Mouse (Mus musculus) hindbrain, postnatal 0 days (tissue): ENCODE data around the gene Tle3. TPM values are rescaled to one million over a fixed set of nuclear protein-coding genes. Genes with fewer than 3 reads are reported as not detected.
A peak's percentile ranks its signal among the peaks of the same experiment; 100 is the strongest.

ENCODE experiments used
- ATAC-seq: fragments of 200-750 bp; cut with Nextera tagmentation; 2 replicates; pipeline ENCODE4 v1.8.0; 2017; ENCODE audit warnings: mild to moderate bottlenecking, moderate TSS enrichment, moderate library complexity
- DNase-seq: peaks from one replicate; pipeline ENCODE4 v3.0.0-alpha.2; 2015; ENCODE audit warnings: low spot score
- H3K27ac ChIP-seq: fragments of 300-500 bp; sonication (generic); 2 replicates; pipeline ENCODE4 v1.5.1; 2014; ENCODE audit warnings: mild to moderate bottlenecking
- H3K27me3 ChIP-seq: fragments of 300-500 bp; sonication (generic); 2 replicates; pipeline ENCODE4 v1.6.1; 2014; ENCODE audit warnings: low read length, mixed read lengths; ENCODE audit not compliant: insufficient read depth
- H3K36me3 ChIP-seq: fragments of 300-500 bp; sonication (generic); 2 replicates; pipeline ENCODE4 v1.6.1; 2014; ENCODE audit warnings: low read length, mixed read lengths; ENCODE audit not compliant: insufficient read depth
- H3K4me1 ChIP-seq: fragments of 300-500 bp; sonication (generic); 2 replicates; pipeline ENCODE4 v1.6.1; 2014; ENCODE audit warnings: antibody characterized with exemption, low read length, mixed read lengths; ENCODE audit not compliant: insufficient read depth
- H3K4me2 ChIP-seq: fragments of 300-500 bp; sonication (generic); 2 replicates; pipeline ENCODE4 v1.6.1; 2014; ENCODE audit warnings: low read depth, mild to moderate bottlenecking, low read length, moderate library complexity, mixed read lengths
- H3K4me3 ChIP-seq: fragments of 300-500 bp; sonication (generic); 2 replicates; pipeline ENCODE4 v1.5.1; 2014; ENCODE audit warnings: low read length
- H3K9ac ChIP-seq: fragments of 300-500 bp; sonication (generic); replicated peaks from 2 replicates; pipeline ENCODE4 v1.6.1; 2014; ENCODE audit warnings: mild to moderate bottlenecking, low read length, moderate library complexity, mixed read lengths
- H3K9me3 ChIP-seq: fragments of 300-500 bp; sonication (generic); 2 replicates; pipeline ENCODE4 v1.6.1; 2016; ENCODE audit warnings: low read length, mixed read lengths
- CTCF ChIP-seq: IDR thresholded peaks from 2 replicates; pipeline ENCODE4 v1.5.1; 2016; ENCODE audit warnings: antibody characterized with exemption, control low read depth, low read depth
- WGBS: fragments of 180-500 bp; shearing (Covaris S2); extraction: QIAGEN DNeasy Blood & Tissue Kit; methylation state at CpG from one replicate; pipeline ENCODE4 v1.1.7; 2014; 5-methylcytosine and 5-hydroxymethylcytosine counted together
- polyA plus RNA-seq: library from polyadenylated mRNA; unstranded; fragments of >200 nt; fragmentation: Nextera tagmentation; extraction: Ambion mirVana; gene quantifications from 2 replicates; pipeline ENCODE4 v1.2.1, GENCODE M21; 2015
- total RNA-seq: library from RNA; depleted of rRNA; stranded (reverse); fragments of >200 nt; gene quantifications from 2 replicates; pipeline ENCODE4 v1.2.3, GENCODE M21; 2014

The Tle3 gene
- total and polyA plus RNA-seq, 2 experiments from 2014 or later = 17.7 to 81.3 TPM

GRCm38 (mm10) chr9:61439092-61439491 lies 66.9 kb downstream of the Tle3 start:
- Histone ChIP-seq H3K4me3 (no peak overlapping the region), H3K36me3 (no peaks in the 10 kb centered on the region), H3K27ac (no peak overlapping the region), H3K4me2 (no peak overlapping the region), H3K9me3 (no peaks in the 10 kb centered on the region), H3K9ac (no peak overlapping the region), H3K27me3 (no peaks in the 10 kb centered on the region), H3K4me1 (0 out of 2 replicates have a peak, but pooled peaks cover 7% of the 10 kb centered on the region)
- peak; percentile 61 for DNase-seq
- 55% methylated on average over 6 of the region's 6 CpGs for WGBS
- TF ChIP-seq CTCF = no peak
- ATAC-seq = peak; percentile 60

DNA sequence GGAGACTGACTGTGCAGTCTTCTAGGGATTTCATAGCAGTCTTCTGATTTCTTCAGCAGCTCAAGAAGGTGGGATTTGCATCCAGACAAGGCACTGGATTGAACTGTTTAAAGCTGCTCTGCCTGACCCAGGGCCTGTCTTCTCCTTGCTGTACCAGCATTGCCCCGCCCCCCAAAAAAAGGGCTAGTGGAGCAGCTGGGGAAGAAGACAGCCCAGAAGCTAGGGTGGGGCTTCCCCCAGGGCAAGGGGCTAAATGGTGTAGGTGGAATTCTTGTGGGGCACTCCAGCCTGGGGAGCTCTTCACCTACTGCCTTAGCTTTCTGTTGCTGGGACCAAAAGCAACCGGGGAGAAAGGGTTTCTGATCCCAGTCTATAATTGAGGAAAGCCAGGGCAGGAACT lies 67.8 kb downstream of the Tle3 start:
- Histone ChIP-seq H3K36me3 (no peaks in the 10 kb centered on the region), H3K4me1 (0 out of 2 replicates have a peak, but pooled peaks cover 5% of the 10 kb centered on the region), H3K4me2 (no peak overlapping the region), H3K27ac (no peak overlapping the region), H3K9ac (no peak overlapping the region), H3K4me3 (no peak overlapping the region), H3K27me3 (no peaks in the 10 kb centered on the region), H3K9me3 (no peaks in the 10 kb centered on the region)
- DNase-seq (no peak), ATAC-seq (no peak)
- TF ChIP-seq CTCF = no peak
- 76% methylated on average over 2 of the region's 2 CpGs for WGBS

DNA sequence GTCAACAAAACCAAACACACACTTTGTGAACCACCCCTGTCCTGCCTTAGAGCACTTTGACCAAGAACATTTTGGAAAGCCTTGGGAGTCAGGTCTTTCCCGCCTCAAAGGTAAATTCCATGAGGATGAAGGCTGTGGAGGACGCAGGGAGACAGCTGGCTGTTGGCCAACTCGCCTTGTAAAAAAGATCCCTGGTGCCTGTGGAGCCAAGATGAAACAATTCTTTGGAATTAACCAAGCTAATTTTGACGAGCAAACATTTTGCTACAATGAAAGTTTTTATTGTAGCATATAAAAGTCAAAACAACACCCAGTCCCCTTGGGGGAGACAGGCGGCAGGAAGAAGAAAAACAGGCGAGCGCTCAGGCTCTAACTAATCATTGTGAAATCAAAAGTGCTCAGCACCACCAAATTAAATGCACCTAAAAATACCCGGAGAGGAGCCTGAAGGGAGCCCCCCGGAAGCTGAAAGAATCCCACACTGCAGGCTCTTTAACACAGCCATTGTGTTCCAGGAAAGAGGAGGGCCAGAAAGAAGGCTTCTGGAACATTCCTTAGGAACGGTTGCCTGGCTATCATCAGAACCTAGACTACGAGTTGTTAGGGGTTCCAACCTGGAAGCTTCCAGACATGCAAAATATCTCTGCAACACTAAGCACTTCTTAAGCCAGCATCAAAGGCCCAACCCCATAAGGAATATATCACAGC lies 69.2 kb downstream of the Tle3 start:
- H3K4me1 ChIP-seq = 0 out of 2 replicates have a peak, but pooled peaks cover 5% of the 10 kb centered on the region
- 24% methylated on average over 11 of the region's 11 CpGs for WGBS
- no peak overlapping the region for H3K9ac ChIP-seq
- no peak overlapping the region for H3K4me3 ChIP-seq
- H3K27ac ChIP-seq = no peak overlapping the region
- no peaks in the 10 kb centered on the region for H3K9me3 ChIP-seq
- H3K27me3 ChIP-seq = no peaks in the 10 kb centered on the region
- no peaks in the 10 kb centered on the region for H3K36me3 ChIP-seq
- no peak overlapping the region for H3K4me2 ChIP-seq
- DNase-seq (peak; percentile 38), ATAC-seq (peak; percentile 37)
- no peak for TF ChIP-seq CTCF

DNA sequence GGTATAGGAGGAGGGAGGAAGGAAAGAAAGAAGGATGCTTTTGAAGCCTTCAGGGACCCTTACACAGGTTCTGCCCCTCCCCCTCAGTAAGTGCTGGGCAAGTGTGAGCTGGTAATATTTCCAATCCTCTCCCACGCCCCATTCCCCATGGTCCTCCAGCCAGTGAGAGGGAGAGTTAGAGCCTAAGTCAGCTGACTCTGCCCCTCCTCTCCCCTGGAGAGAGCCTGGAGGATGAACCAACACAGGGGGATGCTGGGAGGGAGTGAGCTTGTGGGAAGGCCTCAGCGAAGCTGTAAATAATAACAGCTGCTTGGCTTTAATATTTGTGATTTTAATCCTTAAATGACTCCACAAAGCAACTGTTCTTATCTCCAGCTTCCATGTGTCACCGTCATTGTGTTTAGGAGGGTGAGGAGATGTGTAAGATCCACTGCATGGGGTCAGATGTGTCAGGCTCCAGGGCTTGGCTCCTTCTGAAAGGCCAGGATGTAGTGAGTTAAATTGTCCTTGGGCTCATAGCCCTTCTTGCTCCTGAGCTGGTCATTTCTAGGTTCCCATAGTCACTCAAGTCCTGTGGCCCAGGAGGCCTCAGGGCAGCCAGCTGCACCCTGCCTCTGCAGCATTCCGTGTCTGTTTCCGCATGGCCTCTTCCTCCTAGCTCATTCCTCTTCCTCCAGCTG lies 70.9 kb downstream of the Tle3 start:
- Histone ChIP-seq H3K9ac (no peak overlapping the region), H3K9me3 (no peaks in the 10 kb centered on the region), H3K4me3 (no peak overlapping the region), H3K27me3 (no peaks in the 10 kb centered on the region), H3K36me3 (no peaks in the 10 kb centered on the region), H3K4me1 (0 out of 2 replicates have a peak, but pooled peaks cover 5% of the 10 kb centered on the region), H3K27ac (no peak overlapping the region), H3K4me2 (no peak overlapping the region)
- DNase-seq (no peak), ATAC-seq (no peak)
- no peak for TF ChIP-seq CTCF
- WGBS = 63% methylated on average over 5 of the region's 5 CpGs

DNA sequence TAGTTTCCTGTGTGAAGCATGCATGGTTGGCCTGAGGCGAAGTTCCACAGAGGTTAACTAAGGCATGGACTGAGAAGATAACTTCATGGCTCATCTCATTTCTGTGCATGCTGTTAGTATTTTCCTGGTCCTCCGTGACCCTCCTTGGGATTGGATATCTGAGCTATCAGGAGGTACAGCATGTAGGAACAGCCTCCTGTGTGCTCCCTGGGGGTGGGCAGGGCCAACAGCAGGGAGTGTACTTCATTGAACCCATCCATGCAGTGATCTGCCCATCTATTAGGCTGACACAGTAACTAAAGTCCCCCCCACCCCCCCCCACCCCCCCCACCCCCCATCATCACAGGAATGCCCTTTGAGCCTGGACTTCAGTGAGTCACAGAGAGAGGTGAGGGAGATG lies 73.0 kb downstream of the Tle3 start:
- no peak for DNase-seq
- no peak for TF ChIP-seq CTCF
- H3K4me3 ChIP-seq = no peak overlapping the region
- 0 out of 2 replicates have a peak, but pooled peaks cover 5% of the 10 kb centered on the region for H3K4me1 ChIP-seq
- H3K27ac ChIP-seq = no peak overlapping the region
- WGBS = 90% methylated on average over 2 of the region's 2 CpGs
- H3K9ac ChIP-seq = no peak overlapping the region
- ATAC-seq = no peak
- H3K27me3 ChIP-seq = no peaks in the 10 kb centered on the region
- H3K4me2 ChIP-seq = no peak overlapping the region
- no peaks in the 10 kb centered on the region for H3K36me3 ChIP-seq
- H3K9me3 ChIP-seq = no peaks in the 10 kb centered on the region

GRCm38 (mm10) chr9:61445711-61446222 lies 73.6 kb downstream of the Tle3 start:
- H3K9me3 ChIP-seq = no peaks in the 10 kb centered on the region
- WGBS = 22% methylated on average over 5 of the region's 5 CpGs
- H3K4me2 ChIP-seq = no peak overlapping the region
- ATAC-seq (peak; percentile 52; the same call in 1 of the 2 replicates), DNase-seq (no peak)
- no peak overlapping the region for H3K27ac ChIP-seq
- TF ChIP-seq CTCF = no peak
- H3K9ac ChIP-seq = no peak overlapping the region
- no peaks in the 10 kb centered on the region for H3K27me3 ChIP-seq
- no peak overlapping the region for H3K4me3 ChIP-seq
- no peaks in the 10 kb centered on the region for H3K36me3 ChIP-seq
- 0 out of 2 replicates have a peak, but pooled peaks cover 5% of the 10 kb centered on the region for H3K4me1 ChIP-seq
